Mouse (Mus musculus) layer of hippocampus, postnatal 25 days (tissue): ENCODE data around the gene Cers1. TPM values are rescaled to one million over a fixed set of nuclear protein-coding genes. Genes with fewer than 3 reads are reported as not detected.

Experiments used
- DNase-seq, 2 experiments: peaks; one replicate each; pipeline ENCODE4 v3.0.0; 2022; ENCODE audit warnings: mixed read lengths in 2 of 2, low spot score in 1 of 2; ENCODE audit errors: extremely low spot score in 1 of 2
- total RNA-seq, 2 experiments: library from RNA; stranded (reverse); gene quantifications; 2 replicates each; pipeline ENCODE4 v1.2.3; 2021

The Cers1 gene
- 100 to 1,000 TPM; 117 to 122 TPM for total RNA-seq

DNA sequence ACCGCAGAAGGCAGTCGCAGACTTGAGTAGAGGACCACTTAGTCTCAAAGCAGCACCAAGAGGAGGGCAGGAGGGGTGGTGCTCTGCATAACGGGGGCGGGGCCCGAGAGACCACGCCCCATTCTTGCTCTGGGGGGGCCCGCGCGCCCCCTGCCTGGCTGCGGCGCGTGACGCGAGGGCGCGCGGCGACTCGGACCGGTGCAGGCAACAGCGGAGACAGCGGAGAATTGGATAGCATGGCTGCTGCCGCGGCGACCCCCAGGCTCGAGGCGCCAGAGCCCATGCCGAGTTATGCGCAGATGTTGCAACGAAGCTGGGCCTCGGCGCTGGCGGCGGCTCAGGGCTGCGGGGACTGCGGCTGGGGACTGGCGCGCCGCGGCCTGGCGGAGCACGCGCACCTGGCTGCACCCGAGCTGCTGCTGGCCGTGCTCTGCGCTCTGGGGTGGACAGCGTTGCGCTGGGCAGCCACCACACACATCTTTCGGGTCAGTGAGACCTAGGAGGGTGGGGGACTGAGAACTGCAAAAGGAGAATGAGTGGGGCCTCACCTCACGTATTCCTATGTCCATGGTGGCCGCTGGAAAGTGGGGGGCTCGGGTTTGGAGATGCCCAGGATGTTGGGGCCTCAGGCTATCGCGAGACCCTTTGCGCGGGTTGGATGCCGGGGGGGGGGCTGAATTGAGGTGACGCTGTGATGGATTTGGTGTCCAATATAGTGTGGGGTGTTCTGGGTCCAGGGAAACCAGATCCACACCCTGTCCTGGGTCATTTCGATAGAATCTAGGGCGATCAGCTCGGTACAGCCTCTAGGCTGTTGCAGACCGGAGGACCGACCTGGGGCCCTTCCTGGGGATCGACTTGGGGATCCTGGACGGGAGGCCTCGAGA, at the start of gene Cers1:
Cers1 (plus strand) TSS at position 152 of the 887 bp plus-strand sequence.
- peak; percentile 73 to 77 for DNase-seq

DNA sequence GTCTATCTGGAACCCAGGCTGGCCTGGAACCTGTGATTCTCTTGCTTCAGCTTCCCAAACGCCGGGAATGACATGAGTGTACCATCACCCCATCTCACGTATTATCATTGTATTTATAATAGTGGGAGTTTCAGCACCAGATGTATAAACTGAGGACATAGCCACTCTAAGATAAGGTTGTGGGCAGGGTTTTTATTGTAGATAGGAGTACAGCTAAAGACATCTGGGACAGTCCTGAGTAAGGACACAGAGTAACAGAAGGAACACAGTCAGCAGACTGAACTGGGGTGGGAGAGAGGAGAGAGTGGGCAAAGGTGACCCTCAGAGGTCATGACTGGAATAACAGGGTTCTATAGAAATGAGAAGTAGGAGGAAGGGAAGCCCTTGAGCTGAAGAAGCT, 47.9 kb upstream of the Cers1 start:
- DNase-seq: no peak

- no peak for DNase-seq
Measured at GRCm38 (mm10) chr8:70268311-70268710, 47.3 kb upstream of the Cers1 start.

GRCm38 (mm10) chr8:70268799-70269565, 46.6 kb upstream of the Cers1 start:
- peak; percentile 23 to 41 for DNase-seq

GRCm38 (mm10) chr8:70272949-70273348, 42.6 kb upstream of the Cers1 start:
- DNase-seq: no peak

- DNase-seq: no peak
Measured at GRCm38 (mm10) chr8:70274350-70274749, 41.2 kb upstream of the Cers1 start.

DNA sequence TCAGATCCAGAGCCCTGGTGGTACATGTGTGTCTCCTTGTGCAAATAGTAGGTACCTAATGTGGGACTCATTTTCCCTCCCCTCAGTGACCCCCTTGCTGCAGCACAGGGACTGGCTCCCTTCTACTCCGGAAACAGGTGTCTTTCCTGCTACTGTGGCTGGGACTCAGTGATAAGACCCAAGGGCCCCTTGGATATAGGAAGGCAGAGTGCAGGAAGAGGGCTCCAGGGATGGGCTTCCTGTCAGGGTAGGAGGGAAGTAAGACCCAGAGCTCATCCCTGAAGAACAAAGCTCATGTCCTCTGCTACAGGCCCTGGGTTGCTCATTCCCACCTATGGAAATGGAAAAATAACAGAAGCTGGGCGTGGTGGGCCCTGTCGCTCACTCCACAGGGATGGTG, 39.1 kb upstream of the Cers1 start:
- no peak for DNase-seq

- DNase-seq: peak in 1 of 2 experiments; percentile 34
Measured at GRCm38 (mm10) chr8:70278175-70278574, 37.4 kb upstream of the Cers1 start.

DNA sequence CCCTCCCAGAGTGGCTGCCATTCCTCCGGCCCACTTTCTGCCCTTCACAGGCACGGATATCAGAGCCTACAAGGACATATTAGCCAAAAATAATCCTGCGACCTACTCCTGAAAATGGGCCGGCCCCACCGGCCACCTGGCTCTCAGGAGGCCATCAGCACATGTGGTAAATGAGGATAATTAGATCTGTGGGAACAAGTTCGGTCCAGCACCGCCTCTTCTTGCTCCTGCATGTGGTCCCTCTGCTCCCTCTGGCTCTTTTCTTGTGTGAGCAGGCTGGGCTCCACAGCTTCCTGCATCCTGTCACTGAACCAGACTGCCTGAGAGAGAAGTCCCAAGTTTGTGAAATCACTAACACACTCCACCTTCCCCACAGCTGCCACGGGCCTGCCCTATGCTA, 36.3 kb upstream of the Cers1 start:
- no peak for DNase-seq

- no peak for DNase-seq
Measured at GRCm38 (mm10) chr8:70281001-70281400, 34.6 kb upstream of the Cers1 start.

DNA sequence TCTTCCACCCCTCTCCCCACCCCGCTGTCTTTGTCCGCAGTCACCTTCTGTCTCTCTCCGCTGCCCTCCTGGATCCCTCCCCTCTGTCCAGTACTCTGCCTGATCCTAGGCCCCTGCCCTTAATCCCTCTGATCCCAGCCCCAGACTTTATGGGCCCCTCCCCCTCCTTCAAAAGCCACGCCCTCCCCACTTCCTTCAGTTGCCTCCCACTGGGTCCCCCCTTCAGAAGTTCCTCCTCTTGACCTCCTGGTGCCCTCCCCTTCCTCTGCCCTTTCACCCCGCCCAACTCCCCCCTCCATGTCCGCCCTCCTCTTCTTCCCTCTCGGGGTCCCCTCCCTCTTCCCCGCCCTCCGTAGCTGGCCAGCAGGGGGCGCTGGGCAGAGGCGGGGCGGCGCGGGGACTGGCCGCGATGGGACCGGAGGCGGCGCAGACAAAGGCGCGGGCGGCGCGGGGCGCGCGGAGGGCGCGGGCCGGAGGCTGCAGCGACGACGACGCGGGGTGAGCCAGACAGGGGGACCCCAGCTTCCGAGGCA, 32.9 kb upstream of the Cers1 start, which contains the start of gene Homer3:
Homer3 (plus strand) TSS at position 225 of the 533 bp plus-strand sequence.
- DNase-seq: peak; percentile 79 to 80

DNA sequence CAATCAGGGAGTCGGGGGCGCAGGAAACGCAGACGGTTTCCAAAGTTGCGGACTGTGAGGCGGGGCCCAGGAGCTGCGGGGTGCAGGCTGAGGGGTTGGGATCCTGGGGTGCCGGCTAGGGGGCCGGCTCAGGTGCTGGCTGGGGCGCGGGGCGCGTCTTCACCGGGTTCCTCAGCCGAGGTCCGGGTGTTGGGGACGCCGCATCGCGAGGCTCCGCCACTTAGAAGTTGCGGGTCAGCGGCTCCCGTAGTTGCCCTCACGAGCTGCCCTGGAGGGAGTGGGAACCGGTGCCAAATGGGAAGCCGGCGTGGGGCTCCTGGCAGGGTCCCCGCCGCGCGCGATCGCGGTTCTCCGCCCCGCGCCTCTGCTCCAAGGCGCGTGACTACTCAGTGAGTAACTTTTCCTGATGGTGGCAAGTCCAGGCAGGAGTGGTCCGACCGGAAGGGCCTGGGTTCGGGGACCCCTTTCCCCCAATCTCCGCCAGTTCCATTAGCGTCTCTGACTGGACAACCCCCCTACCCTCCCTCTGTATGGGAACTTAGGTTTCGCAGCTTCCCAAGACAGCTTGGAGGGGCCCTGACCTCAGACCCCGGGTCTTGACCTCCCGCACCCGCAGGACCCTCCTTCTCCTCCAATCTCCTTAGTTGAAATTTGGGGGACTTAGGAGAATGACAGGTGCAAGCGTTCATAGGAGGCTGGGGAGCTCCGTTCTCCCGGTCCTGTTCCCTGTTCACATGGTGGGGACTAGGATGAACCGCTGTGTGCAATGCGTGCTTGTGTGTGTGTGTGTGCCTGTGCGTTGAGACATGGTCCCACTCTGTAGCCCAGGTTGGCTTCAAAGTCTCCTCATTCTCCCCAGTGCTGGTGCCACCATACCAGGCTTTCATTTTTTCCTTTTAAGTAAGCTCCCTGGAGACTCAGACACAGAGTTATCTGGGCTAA, 32.2 kb upstream of the Cers1 start:
- DNase-seq: no peak

DNA sequence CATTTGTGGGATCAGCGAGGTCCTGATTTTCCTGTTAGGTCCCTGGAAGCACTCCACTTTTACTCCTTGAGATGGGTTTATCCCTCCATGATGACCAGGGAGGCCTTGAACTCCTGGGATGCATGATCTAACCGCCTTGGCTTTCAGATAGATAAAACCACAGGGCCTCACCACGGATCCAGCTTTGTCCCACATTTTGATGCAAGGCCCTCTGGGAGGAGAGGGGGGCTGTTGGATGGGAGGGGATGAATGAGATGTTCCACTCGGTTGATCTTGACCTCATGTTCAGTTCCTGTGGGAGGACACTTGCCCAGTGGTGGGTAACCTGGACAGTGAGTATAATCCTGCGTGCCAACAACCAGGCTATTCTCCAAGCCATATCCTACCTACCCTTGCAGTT, 31.2 kb upstream of the Cers1 start:
- DNase-seq: no peak

DNA sequence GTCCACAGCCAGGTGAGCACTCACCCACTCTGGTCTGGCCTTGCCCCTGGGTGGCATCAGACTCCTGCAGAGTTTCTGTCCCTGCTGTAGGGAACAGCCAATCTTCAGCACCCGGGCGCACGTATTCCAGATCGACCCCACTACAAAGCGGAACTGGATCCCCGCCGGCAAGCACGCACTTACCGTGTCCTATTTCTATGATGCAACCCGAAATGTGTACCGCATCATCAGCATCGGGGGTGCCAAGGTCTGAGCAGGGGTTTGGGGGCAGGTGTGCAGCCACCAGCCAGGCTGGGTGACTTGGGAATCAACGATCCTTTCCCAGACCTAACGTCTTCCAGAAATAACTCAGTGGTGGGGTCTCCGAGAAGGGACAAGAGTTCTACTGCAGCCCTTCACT, 30.3 kb upstream of the Cers1 start:
- DNase-seq: no peak

DNA sequence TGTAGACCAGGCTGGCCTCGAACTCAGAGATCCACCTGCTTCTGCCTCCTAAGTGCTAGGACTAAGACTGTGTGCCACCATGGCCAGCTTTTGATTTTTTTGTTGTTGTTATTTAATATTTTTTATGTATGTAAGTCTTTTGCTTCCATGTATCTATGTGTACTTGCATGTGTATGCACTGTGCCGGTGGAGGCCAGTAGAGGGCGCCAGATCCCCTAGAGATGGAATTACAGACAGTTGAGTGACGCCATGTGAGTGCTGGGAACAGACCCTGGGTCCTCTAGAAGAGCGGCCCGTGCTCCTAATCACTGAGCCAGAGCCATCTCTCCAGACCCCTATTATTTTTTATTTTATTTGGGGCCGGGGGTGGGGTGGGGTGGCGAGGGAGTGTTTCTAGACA, 28.8 kb upstream of the Cers1 start:
- no peak for DNase-seq

DNA sequence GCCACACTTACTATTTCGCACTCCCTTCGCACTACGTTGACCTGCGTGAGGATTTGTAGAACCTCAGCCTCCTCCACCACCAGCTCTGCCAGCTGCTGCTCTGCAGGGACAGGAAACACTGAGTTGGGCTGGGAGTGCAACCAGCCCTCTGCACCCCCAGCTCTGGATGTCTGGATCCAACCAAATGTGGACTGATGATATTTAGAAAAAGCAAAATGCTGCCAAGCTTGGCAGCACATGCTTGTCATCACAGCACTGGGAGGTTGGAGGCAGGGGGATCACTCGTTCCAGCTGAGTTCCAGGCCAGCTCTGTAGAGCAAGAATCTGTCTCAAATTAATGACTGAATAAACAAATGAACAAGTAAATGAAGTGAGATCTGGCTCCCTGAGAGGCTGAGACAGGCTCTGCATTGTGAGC, 21.6 kb upstream of the Cers1 start:
- DNase-seq: peak in 1 of 2 experiments; percentile 18

DNA sequence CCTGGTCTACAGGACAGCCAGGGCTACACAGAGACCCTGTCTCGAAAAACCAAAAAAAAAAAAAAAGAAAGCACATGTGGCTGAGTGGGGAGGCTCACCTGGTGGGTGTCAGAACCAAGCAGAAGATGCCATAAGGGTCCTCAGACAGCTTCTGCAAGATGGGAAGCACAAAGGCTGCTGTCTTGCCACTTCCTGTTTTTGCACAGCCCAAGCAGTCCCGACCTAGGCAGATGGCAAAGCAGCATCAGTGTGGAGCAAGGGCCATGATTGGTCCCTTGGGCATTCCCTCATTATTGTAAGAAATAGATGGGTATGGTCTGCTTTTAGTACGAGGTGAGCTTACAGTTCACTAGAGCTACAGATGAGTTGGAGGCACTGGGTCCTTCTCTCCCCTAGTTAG, 14.7 kb upstream of the Cers1 start:
- no peak for DNase-seq

DNA sequence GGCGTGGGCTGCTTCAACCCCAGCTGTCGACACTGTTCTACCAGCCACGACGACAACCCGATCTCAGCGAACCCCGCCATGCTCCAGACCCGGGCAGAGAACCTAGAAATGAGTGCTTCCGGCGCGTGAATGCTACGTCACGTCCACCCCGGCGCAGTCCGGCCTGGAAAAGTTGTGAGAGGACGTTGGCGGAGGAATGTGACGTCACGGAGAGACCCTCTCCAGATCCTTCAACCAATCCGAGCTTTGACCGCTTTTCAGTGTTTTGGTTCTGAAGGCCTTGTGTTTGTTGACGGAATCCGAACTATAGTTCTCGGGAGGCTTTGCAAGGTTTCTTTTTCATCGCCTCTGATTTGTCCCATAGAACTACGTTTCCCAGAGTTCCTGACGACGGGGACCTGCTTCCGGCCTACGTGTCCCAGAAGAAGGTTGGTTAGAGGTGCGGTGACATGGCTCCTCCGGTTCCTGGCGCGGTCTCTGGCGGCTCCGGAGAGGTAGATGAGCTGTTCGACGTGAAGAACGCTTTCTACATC, 13.2 kb upstream of the Cers1 start, which contains the start of the genes Ddx49 and Cope:
Ddx49 (minus strand) TSS at position 132 of the 533 bp plus-strand sequence.
Cope (plus strand) TSS at position 161 of the 533 bp plus-strand sequence.
- peak; percentile 95 for DNase-seq

GRCm38 (mm10) chr8:70302901-70303300, 12.7 kb upstream of the Cers1 start:
- DNase-seq: no peak

DNA sequence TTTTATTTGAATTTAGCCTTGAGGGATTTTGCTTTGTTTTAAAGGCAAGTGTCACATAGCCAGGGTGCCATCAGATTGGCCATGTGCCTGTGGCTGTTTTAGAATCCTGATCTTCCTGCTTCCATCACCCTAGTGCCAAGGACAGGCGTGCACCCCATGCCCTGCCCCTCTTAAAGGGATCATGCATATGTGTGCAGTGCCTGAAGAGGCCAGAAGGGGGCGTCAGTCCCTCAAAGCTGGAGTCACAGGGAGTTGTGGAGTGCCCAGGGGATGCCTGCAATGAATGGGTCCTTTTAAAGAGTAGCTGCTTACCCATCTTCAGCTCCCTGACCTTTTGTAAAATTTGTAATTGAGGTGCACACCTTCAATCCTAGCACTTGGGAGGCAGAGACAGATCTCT, 6.3 kb upstream of the Cers1 start:
- DNase-seq: peak in 1 of 2 experiments; percentile 50
